Mouse (Mus musculus) testis, adult 2 months (tissue): Measurements from ENCODE around the gene Sbk1.

Experiments used
- CTCF ChIP-seq: fragments of 200-500 bp; IDR thresholded peaks from 2 replicates; pipeline ENCODE4 v1.5.1; 2012; ENCODE audit warnings: low read depth, mild to moderate bottlenecking, inconsistent platforms, low read length, moderate library complexity; ENCODE audit not compliant: control insufficient read depth, insufficient read depth, insufficient replicate concordance
- POLR2A ChIP-seq: fragments of 200-500 bp; IDR thresholded peaks from 2 replicates; pipeline ENCODE4 v1.6.1; 2012; ENCODE audit warnings: low read depth, mild to moderate bottlenecking, inconsistent platforms, low read length, moderate library complexity; ENCODE audit not compliant: control insufficient read depth

DNA sequence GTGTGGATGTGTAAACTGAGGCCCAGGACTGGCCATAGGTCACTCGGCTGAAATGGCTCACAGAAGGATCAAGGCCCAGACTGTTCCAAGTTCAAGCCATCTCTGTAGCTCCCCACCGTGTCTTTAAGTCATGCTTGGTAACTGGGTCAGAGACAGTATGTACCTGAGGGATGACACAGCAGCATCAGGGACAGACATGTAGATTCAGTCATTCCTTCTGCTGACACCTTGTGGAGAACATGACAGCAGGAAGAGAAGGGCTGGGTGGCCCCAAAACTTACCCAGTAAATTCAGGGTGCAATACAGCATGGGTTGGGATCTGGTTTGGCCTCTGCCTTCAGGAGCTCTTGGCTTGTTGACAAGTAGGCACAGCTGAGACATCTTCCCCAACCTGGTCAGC lies 13.9 kb downstream of the Sbk1 start:
- TF ChIP-seq POLR2A (no peak), CTCF (no peak)
